8 mouse cellular contexts compared by ENCODE assay signal in the genomic region with DNA sequence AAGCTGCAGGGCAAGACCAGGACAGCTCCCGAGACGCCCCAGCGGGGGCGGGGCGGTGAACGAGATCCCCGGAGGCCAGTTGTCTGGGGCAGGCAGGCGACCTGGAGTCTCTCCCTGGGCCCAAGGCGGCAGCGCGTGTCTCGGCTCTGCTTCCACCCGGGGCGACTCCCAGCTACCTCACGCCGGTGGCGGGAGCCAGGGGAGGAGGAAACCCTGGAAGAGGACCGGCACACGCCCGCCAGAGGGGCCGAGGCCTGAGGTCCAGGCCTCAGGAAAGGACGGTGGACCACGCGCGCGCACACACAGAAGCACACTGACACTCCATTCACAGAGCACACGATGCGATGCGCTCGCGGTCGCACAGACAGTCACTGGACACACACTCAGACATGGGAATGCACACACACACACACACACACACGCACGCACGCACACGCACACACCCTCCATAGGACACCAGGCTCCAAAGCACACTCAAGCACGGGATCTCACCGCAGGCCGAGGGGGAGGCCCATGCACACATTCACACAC. TPM values are rescaled to one million over a fixed set of nuclear protein-coding genes. Genes with fewer than 3 reads are reported as not detected.
DNase-seq lines count a peak whose midpoint lies in the region; ATAC-seq and TF ChIP-seq lines count a peak whose summit lies in the region.

No protein-coding gene starts in this region.

- peak overlapping the region; percentile 47; the same call in 1 of the 2 replicates for H3K27ac ChIP-seq in left cerebral cortex, adult 2 months
- H3K27ac ChIP-seq in heart, embryonic 11.5 days (ENCODE audit: low read depth, low read length), result no peak overlapping the region
- H3K27ac ChIP-seq in kidney, embryonic 15.5 days, result 0 out of 2 replicates have a peak overlapping the region, but pooled peaks have one; percentile 45

- H3K4me3 ChIP-seq in left cerebral cortex, adult 2 months, result peak overlapping the region; percentile 75
- peak overlapping the region; percentile 68 for H3K4me3 ChIP-seq in heart, embryonic 11.5 days (ENCODE audit: low read depth, low read length)
- H3K4me3 ChIP-seq in kidney, embryonic 15.5 days (replicated peaks), result peak overlapping the region; percentile 64

- 1% methylated on average over 37 of the region's 39 CpGs for WGBS in heart, embryonic 11.5 days (ENCODE audit: insufficient replicate concordance)
- 1% methylated on average over 38 of the region's 39 CpGs for whole genome bisulfite sequencing in kidney, embryonic 15.5 days

- no peaks in the 10 kb centered on the region for H3K9me3 ChIP-seq in heart, embryonic 11.5 days (replicated peaks; ENCODE audit: control insufficient read depth, low read length)
- no peaks in the 10 kb centered on the region for H3K9me3 ChIP-seq in kidney, embryonic 15.5 days (replicated peaks)

- intact Hi-C loops in left cerebral cortex, adult 2 months (cut with DNase I), result loop anchor here (10.0 kb wide), 3 partner anchors 222 to 732 kb away; no protein-coding TSS in a partner anchor

- peak overlapping the region; percentile 76 for H3K4me2 ChIP-seq in heart, embryonic 11.5 days
- H3K4me2 ChIP-seq in kidney, embryonic 15.5 days, result peak overlapping the region; percentile 96

- no peak for TF ChIP-seq CTCF in left cerebral cortex, adult 2 months (IDR thresholded peaks at IDR 0.05)

- no peaks in the 10 kb centered on the region for H3K36me3 ChIP-seq in heart, embryonic 11.5 days (ENCODE audit: control insufficient read depth, insufficient read depth, low read length)
- no peaks in the 10 kb centered on the region for H3K36me3 ChIP-seq in kidney, embryonic 15.5 days

- H3K27me3 ChIP-seq in heart, embryonic 11.5 days (ENCODE audit: control insufficient read depth, insufficient read depth, low read length), result peaks cover 48% of the 10 kb centered on the region
- H3K27me3 ChIP-seq in kidney, embryonic 15.5 days, result peaks cover 40% of the 10 kb centered on the region

- H3K9ac ChIP-seq in heart, embryonic 11.5 days (ENCODE audit: low read depth, low read length), result peak overlapping the region; percentile 44
- peak overlapping the region; percentile 63 for H3K9ac ChIP-seq in kidney, embryonic 15.5 days

- ATAC-seq in heart, embryonic 11.5 days (replicated peaks; ENCODE audit: insufficient number of reproducible peaks, low FRiP score, low TSS enrichment), result no peak
- ATAC-seq in kidney, embryonic 15.5 days (replicated peaks; ENCODE audit: low FRiP score), result no peak

- 0 out of 2 replicates have a peak, but pooled peaks cover 2% of the 10 kb centered on the region for H3K4me1 ChIP-seq in heart, embryonic 11.5 days (ENCODE audit: control insufficient read depth, insufficient read depth, low read length)
- H3K4me1 ChIP-seq in kidney, embryonic 15.5 days, result peaks cover 44% of the 10 kb centered on the region

- no peak for DNase-seq in left cerebral cortex, adult 2 months (ENCODE audit: extremely low spot score in 1 of 2, low spot score in 2 of 2)
- no peak for DNase-seq in left cerebral cortex, adult 18-20 months (ENCODE audit: low spot score in 2 of 2)
- peak; percentile 49 for DNase-seq in embryo, embryonic 10 days (ENCODE audit: low spot score)
- peak; percentile 46 for DNase-seq in lung, postnatal 14 days
- DNase-seq in testis, postnatal 10 days (ENCODE audit: low spot score), result peak; percentile 60
- DNase-seq in layer of hippocampus, adult 9-10 months (ENCODE audit: low spot score), result no peak

RNA-seq across cellular contexts. Expression of a gene that starts 1.7 kb away (rescaled TPM):
- total RNA-seq in left cerebral cortex, adult 2 months (2021), result 10 to 100 TPM; 53.4 to 59.2 TPM
- total RNA-seq in left cerebral cortex, adult 18-20 months (2021), result 10 to 100 TPM; 33.2 to 47.6 TPM
- polyA plus RNA-seq in heart, embryonic 11.5 days (2014; fragmentation: Nextera tagmentation; extraction: Ambion mirVana), result 2.2 and 2.8 TPM in 2 replicates
- 30.3 TPM in 2 replicates for polyA plus RNA-seq in kidney, embryonic 15.5 days (2015; fragmentation: Nextera tagmentation; extraction: Ambion mirVana)

RNA-seq across cellular contexts. Expression of a gene that starts 6.9 kb away (rescaled TPM):
- 10 to 100 TPM; 31.0 to 37.2 TPM for total RNA-seq in left cerebral cortex, adult 2 months (2021)
- 10 to 100 TPM; 28.9 to 31.7 TPM for total RNA-seq in left cerebral cortex, adult 18-20 months (2021)
- 35.9 and 39.3 TPM in 2 replicates for polyA plus RNA-seq in heart, embryonic 11.5 days (2014; fragmentation: Nextera tagmentation; extraction: Ambion mirVana)
- 45.8 and 47.4 TPM in 2 replicates for polyA plus RNA-seq in kidney, embryonic 15.5 days (2015; fragmentation: Nextera tagmentation; extraction: Ambion mirVana)

RNA-seq across cellular contexts. Expression of a gene that starts 37.0 kb away (rescaled TPM):
- 10 to 100 TPM; 70.8 to 72.8 TPM for total RNA-seq in left cerebral cortex, adult 2 months (2021)
- total RNA-seq in left cerebral cortex, adult 18-20 months (2021), result 10 to 100 TPM; 67.1 to 68.0 TPM
- polyA plus RNA-seq in heart, embryonic 11.5 days (2014; fragmentation: Nextera tagmentation; extraction: Ambion mirVana), result 67.9 and 76.7 TPM in 2 replicates
- 110 and 114 TPM in 2 replicates for polyA plus RNA-seq in kidney, embryonic 15.5 days (2015; fragmentation: Nextera tagmentation; extraction: Ambion mirVana)

Comparison
In these comparisons a context has a peak if more than half of its experiments do, and no peak if none do; other contexts are left out.
1. DNase-seq: peak in embryo, embryonic 10 days (single experiment), lung, postnatal 14 days (single experiment) and testis, postnatal 10 days (single experiment); none in left cerebral cortex, adult 2 months (0 of 2), left cerebral cortex, adult 18-20 months (0 of 2) and layer of hippocampus, adult 9-10 months (single experiment).
2. Peak in every context shown above with its lines, with median percentiles within 50 percentile points of each other: H3K4me3 ChIP-seq.